Mouse (Mus musculus) liver, embryonic 14.5 days (tissue): ENCODE data around the gene Rasgrf1. TPM values are rescaled to one million over a fixed set of nuclear protein-coding genes. Genes with fewer than 3 reads are reported as not detected.

ENCODE experiments used
- ATAC-seq: fragments of 200-750 bp; cut with Nextera tagmentation; 2 replicates; pipeline ENCODE4 v1.8.0; 2017; ENCODE audit warnings: moderate number of reproducible peaks, mild to moderate bottlenecking, moderate library complexity; ENCODE audit not compliant: insufficient read depth
- DNase-seq, 3 experiments: peaks; one replicate each; pipeline ENCODE4 v3.0.0-alpha.2; 2012 to 2013; ENCODE audit warnings: low read depth in 3 of 3, low spot score in 3 of 3
- H3K27ac ChIP-seq: fragments of 300-500 bp; sonication (generic); 2 replicates; pipeline ENCODE4 v1.5.1; 2014; ENCODE audit warnings: moderate library complexity, mild to moderate bottlenecking, control low read depth, inconsistent platforms
- H3K27me3 ChIP-seq: fragments of 300-500 bp; sonication (generic); 2 replicates; pipeline ENCODE4 v1.6.1; 2014; ENCODE audit warnings: mild to moderate bottlenecking, low read length, moderate library complexity; ENCODE audit not compliant: control insufficient read depth, insufficient read depth
- H3K36me3 ChIP-seq: fragments of 300-500 bp; sonication (generic); replicated peaks from 2 replicates; pipeline ENCODE4 v1.6.1; 2014; ENCODE audit warnings: low read depth; ENCODE audit not compliant: control insufficient read depth, insufficient read depth
- H3K4me1 ChIP-seq, 2 experiments: fragments of 200-500 bp in 1 of 2; fragments of 300-500 bp in 1 of 2; sonication (generic) in 1 of 2; replicated peaks; 2 replicates each; pipeline ENCODE4 v1.6.1; 2012 to 2014; ENCODE audit warnings: antibody characterized with exemption in 1 of 2, inconsistent platforms in 1 of 2, low read length in 1 of 2; ENCODE audit not compliant: control insufficient read depth in 2 of 2, insufficient read depth in 2 of 2
- H3K4me2 ChIP-seq: fragments of 300-500 bp; sonication (generic); 2 replicates; pipeline ENCODE4 v1.6.1; 2014; ENCODE audit warnings: low read depth, mild to moderate bottlenecking, control low read depth, moderate library complexity
- H3K4me3 ChIP-seq, 2 experiments: fragments of 200-500 bp in 1 of 2; fragments of 300-500 bp in 1 of 2; sonication (generic) in 1 of 2; 2 replicates each; pipeline ENCODE4 v1.5.1; 2012 to 2014; ENCODE audit warnings: low read depth in 2 of 2, low read length in 2 of 2, mild to moderate bottlenecking in 2 of 2, control low read depth in 1 of 2, inconsistent platforms in 1 of 2, moderate library complexity in 1 of 2; ENCODE audit not compliant: insufficient read depth in 1 of 2
- H3K9ac ChIP-seq: fragments of 300-500 bp; sonication (generic); replicated peaks from 2 replicates; pipeline ENCODE4 v1.6.1; 2014; ENCODE audit warnings: mild to moderate bottlenecking, control low read depth, moderate library complexity
- H3K9me3 ChIP-seq: fragments of 300-500 bp; sonication (generic); 2 replicates; pipeline ENCODE4 v1.6.1; 2016; ENCODE audit warnings: low read length, mixed read lengths; ENCODE audit not compliant: control insufficient read depth
- CTCF ChIP-seq: IDR thresholded peaks from 2 replicates; pipeline ENCODE4 v1.5.1; 2016; ENCODE audit warnings: antibody characterized with exemption, low read depth, control low read depth
- EP300 ChIP-seq: IDR thresholded peaks from 2 replicates; pipeline ENCODE4 v1.6.1; 2016; ENCODE audit warnings: antibody characterized with exemption, low read depth
- WGBS: fragments of 180-500 bp; shearing (Covaris S2); extraction: QIAGEN DNeasy Blood & Tissue Kit; methylation state at CpG from one replicate; pipeline ENCODE4 v1.1.7; 2014; ENCODE audit not compliant: insufficient replicate concordance; 5-methylcytosine and 5-hydroxymethylcytosine counted together
- polyA plus RNA-seq, 2 experiments: library from polyadenylated mRNA; depleted of rRNA in 1 of 2; stranded (reverse) in 1 of 2; unstranded in 1 of 2; fragments of >200 nt; fragmentation: Nextera tagmentation in 1 of 2; extraction: Ambion mirVana in 1 of 2; gene quantifications; 2 replicates each; pipeline versions ENCODE4 v1.2.1 to v1.2.3; 2012 to 2014

The Rasgrf1 gene
- polyA plus RNA-seq, 2 experiments, result 0.01 TPM; not detected in 1

DNA sequence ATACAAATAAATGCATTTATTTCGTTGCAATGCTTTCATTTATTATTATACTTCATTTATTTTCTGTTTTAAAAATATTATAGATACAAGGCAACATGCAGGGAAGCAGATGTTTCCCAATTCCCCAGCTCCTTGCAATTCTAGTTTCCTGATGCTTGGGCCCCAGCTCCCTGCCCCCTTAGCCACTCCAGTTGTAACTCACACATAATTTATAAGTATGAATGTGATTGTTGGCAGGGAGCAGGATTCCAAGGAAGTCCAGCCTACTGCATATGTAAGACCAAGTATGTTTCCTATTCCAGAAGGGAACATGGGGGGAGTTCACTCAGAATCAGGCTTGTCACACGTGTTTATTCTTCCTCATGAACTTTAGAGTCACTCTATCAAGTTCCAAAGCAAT is 102.1 kb downstream of the Rasgrf1 start:
- Histone ChIP-seq H3K4me2 (no peak overlapping the region), H3K9ac (no peak overlapping the region), H3K4me3 (no peak overlapping the region), H3K9me3 (no peaks in the 10 kb centered on the region), H3K27ac (no peak overlapping the region), H3K27me3 (no peaks in the 10 kb centered on the region), H3K4me1 (no peaks in the 10 kb centered on the region; a peak in 1 of 4 replicates), H3K36me3 (no peaks in the 10 kb centered on the region)
- ATAC-seq (no peak), DNase-seq (no peak)
- TF ChIP-seq CTCF (no peak), EP300 (no peak)
- 30% methylated on average over 2 of the region's 2 CpGs for WGBS

DNA sequence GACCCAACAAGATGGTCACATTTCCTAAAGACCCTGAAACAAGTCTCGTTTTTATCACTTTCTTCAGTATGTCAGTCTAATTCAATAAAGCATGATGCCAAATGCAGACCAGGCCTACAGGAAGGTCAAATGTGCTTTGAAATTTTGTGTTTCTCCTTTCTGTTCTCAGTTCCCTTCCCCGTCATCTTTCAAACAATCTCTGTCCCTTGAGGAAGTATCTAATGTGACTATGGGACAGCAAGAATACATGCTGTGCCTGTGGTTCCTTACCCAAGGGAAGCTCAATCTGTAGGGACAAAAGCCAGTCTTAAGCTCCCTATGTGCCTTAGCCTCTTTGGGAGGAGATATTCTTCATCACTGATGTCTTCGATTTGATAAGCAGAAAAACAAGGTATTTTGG is 104.9 kb downstream of the Rasgrf1 start:
- Histone ChIP-seq H3K9ac (no peak overlapping the region), H3K4me2 (no peak overlapping the region), H3K9me3 (no peaks in the 10 kb centered on the region), H3K4me1 (no peaks in the 10 kb centered on the region), H3K4me3 (no peak overlapping the region), H3K36me3 (no peaks in the 10 kb centered on the region), H3K27me3 (no peaks in the 10 kb centered on the region), H3K27ac (no peak overlapping the region)
- DNase-seq (no peak), ATAC-seq (no peak)
- 53% methylated on average over 3 of the region's 3 CpGs for WGBS
- TF ChIP-seq EP300 (no peak), CTCF (no peak)

GRCm38 (mm10) chr9:90016204-90016603 is 106.5 kb downstream of the Rasgrf1 start:
- no peaks in the 10 kb centered on the region for H3K27me3 ChIP-seq
- no peaks in the 10 kb centered on the region for H3K36me3 ChIP-seq
- H3K4me1 ChIP-seq, result no peaks in the 10 kb centered on the region
- H3K4me3 ChIP-seq, result no peak overlapping the region
- H3K9ac ChIP-seq, result no peak overlapping the region
- no peaks in the 10 kb centered on the region for H3K9me3 ChIP-seq
- DNase-seq (no peak), ATAC-seq (no peak)
- WGBS, result 53% methylated on average over 6 of the region's 6 CpGs
- H3K4me2 ChIP-seq, result no peak overlapping the region
- H3K27ac ChIP-seq, result no peak overlapping the region
- TF ChIP-seq CTCF, result no peak
- no peak for TF ChIP-seq EP300

GRCm38 (mm10) chr9:90020866-90021265 is 111.2 kb downstream of the Rasgrf1 start:
- H3K4me3 ChIP-seq, result no peak overlapping the region
- H3K9me3 ChIP-seq, result no peaks in the 10 kb centered on the region
- H3K4me1 ChIP-seq, result no peaks in the 10 kb centered on the region
- no peaks in the 10 kb centered on the region for H3K27me3 ChIP-seq
- ATAC-seq (no peak), DNase-seq (no peak)
- H3K36me3 ChIP-seq, result no peaks in the 10 kb centered on the region
- H3K9ac ChIP-seq, result no peak overlapping the region
- H3K27ac ChIP-seq, result no peak overlapping the region
- H3K4me2 ChIP-seq, result no peak overlapping the region
- TF ChIP-seq CTCF (no peak), EP300 (no peak)
- 59% methylated on average over 6 of the region's 6 CpGs for WGBS

- Histone ChIP-seq H3K9ac (no peak overlapping the region), H3K27ac (no peak overlapping the region), H3K4me2 (no peak overlapping the region), H3K36me3 (no peaks in the 10 kb centered on the region), H3K27me3 (no peaks in the 10 kb centered on the region), H3K9me3 (no peaks in the 10 kb centered on the region), H3K4me3 (no peak overlapping the region), H3K4me1 (no peaks in the 10 kb centered on the region)
- no peak for DNase-seq
- no peak for ATAC-seq
- TF ChIP-seq CTCF, result no peak
- no peak for TF ChIP-seq EP300
- WGBS, result 68% methylated on average over 4 of the region's 4 CpGs
Measured at GRCm38 (mm10) chr9:90021442-90021841, 111.7 kb downstream of the Rasgrf1 start.

GRCm38 (mm10) chr9:90027709-90028108 is 118.0 kb downstream of the Rasgrf1 start:
- H3K4me2 ChIP-seq, result no peak overlapping the region
- no peak overlapping the region for H3K4me3 ChIP-seq
- WGBS, result 63% methylated on average over 6 of the region's 6 CpGs
- no peak for ATAC-seq
- H3K36me3 ChIP-seq, result no peaks in the 10 kb centered on the region
- no peak for TF ChIP-seq EP300
- peak; percentile 66 for TF ChIP-seq CTCF
- H3K9ac ChIP-seq, result no peak overlapping the region
- H3K4me1 ChIP-seq, result no peaks in the 10 kb centered on the region
- H3K27me3 ChIP-seq, result no peaks in the 10 kb centered on the region
- DNase-seq, result no peak
- no peak overlapping the region for H3K27ac ChIP-seq
- H3K9me3 ChIP-seq, result no peaks in the 10 kb centered on the region
